Mouse (Mus musculus) lung, adult 2 months (tissue): ENCODE results near the gene Disp1. TPM values are rescaled to one million over a fixed set of nuclear protein-coding genes. Genes with fewer than 3 reads are reported as not detected.

Experiments
- DNase-seq: peaks from one replicate; pipeline ENCODE4 v3.0.0; 2022
- H3K4me1 ChIP-seq: fragments of 200-500 bp; 2 replicates; pipeline ENCODE4 v1.6.1; 2011; ENCODE audit warnings: low read length; ENCODE audit not compliant: control insufficient read depth, insufficient read depth
- H3K4me3 ChIP-seq: fragments of 200-500 bp; replicated peaks from 2 replicates; pipeline ENCODE3; 2011; ENCODE audit warnings: low read depth, mild to moderate bottlenecking, control low read depth, low read length; ENCODE audit errors: extremely low read depth
- CTCF ChIP-seq: fragments of 200-500 bp; IDR thresholded peaks from 2 replicates; pipeline ENCODE4 v1.5.1; 2011; ENCODE audit warnings: mild to moderate bottlenecking, low read length, control low read depth; ENCODE audit not compliant: insufficient read depth
- POLR2A ChIP-seq: fragments of 200-500 bp; IDR thresholded peaks from 2 replicates; pipeline ENCODE4 v1.6.1; 2011; ENCODE audit warnings: low read depth, mild to moderate bottlenecking, control low read depth, low read length, borderline replicate concordance; ENCODE audit errors: extremely low read depth
- WGBS: fragments of 180-500 bp; shearing (Covaris S2); methylation state at CpG from one replicate; pipeline ENCODE4 v1.1.7; 2018; 5-methylcytosine and 5-hydroxymethylcytosine counted together
- polyA plus RNA-seq: library from polyadenylated mRNA; depleted of rRNA; stranded (reverse); fragments of >200 nt; gene quantifications from 2 replicates; pipeline ENCODE4 v1.2.3, GENCODE M21; 2012

The Disp1 gene
- polyA plus RNA-seq, 1 experiment: 9.7 TPM

DNA sequence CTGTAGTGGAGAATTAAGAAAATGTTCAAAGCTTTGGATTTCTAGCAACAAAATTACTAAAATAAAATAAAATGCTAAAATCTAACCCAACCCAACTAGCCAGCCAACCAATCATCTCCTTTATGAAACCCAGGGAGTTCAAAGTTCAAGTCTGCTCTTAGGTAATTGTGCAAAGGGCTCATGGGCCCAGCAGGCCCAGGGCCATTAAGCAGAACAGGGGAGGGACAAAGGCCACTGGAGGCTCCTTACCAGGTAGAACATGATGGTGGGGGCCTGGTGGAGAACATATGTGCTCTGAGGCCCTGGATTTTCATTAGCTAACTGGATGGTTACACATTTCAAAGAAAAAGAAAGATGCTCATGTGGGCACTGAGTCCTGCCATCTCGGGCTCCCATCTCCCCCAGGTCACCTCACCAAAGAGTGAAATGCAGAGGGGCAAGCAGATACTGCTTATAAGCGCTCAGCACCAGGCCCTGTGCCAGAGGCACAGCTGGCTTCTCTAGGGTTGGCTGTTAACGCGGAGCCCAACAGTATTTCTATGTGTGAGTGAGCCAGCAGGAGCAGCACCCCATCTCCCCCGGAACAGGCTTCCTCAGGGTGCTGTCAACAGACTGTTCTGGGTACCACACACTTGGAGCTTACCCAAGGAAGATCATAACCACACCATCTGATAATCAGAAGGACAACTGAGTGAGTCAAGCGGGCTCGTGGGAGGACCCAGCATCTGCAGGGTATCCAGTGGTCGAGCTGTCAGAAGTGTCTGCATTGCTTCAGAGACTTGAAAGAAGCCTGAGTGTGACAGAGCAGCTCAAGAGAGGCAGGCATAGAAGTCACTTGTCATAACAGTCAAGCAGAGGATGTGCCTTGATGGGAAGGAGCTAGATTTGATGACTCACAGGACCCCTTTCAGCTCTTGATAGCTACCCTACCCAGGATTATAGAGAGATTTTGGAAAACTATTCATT, 137.0 kb downstream of the Disp1 start:
- no peak for TF ChIP-seq CTCF
- TF ChIP-seq POLR2A: no peak
- DNase-seq: no peak
- WGBS: 76% methylated on average over 8 of the region's 8 CpGs
- Histone ChIP-seq H3K4me3 (no peak overlapping the region), H3K4me1 (no peaks in the 10 kb centered on the region)

DNA sequence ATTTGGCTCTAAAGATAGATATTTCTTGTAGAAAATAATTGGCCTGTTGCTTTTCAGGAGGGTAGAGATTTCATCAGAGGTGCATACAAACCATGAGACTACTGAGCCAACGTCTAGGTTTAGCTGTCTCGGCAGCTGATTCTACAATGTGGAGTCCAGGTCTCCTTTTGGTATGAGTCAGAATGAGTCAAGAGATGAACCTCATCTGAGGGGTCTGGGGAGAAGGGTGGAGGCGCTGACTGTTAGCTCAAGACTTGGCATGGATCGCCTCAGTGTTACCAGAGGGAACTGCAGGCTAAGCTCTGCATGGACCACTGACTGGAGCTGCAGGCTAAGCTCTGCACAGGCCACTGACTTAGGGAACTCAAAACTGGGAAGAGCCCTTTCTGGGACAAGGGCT, 138.9 kb downstream of the Disp1 start:
- WGBS: 77% methylated on average over 4 of the region's 4 CpGs
- Histone ChIP-seq H3K4me1 (no peaks in the 10 kb centered on the region), H3K4me3 (no peak overlapping the region)
- TF ChIP-seq CTCF (no peak), POLR2A (no peak)
- no peak for DNase-seq

DNA sequence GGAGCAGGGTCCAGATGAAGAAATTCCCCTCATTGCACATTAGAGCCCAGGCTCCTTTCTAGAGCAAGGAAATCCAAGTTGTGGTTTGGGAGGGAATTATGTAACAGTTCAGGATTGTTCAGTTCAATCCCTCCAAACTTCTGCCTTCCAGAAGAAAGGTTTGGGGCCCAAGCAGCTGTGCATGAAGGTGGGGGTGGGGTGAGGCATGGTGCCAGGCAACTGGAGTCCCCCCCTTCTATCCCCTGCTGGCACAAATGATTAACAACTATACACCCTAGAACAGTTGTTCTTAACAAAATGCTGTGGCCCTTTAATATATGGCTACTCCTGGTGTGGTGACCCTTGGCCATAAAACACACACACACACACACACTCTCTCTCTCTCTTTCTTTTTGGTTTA, 140.2 kb downstream of the Disp1 start:
- no peak for TF ChIP-seq POLR2A
- no peak for TF ChIP-seq CTCF
- no peak for DNase-seq
- Histone ChIP-seq H3K4me1 (no peaks in the 10 kb centered on the region), H3K4me3 (no peak overlapping the region)

DNA sequence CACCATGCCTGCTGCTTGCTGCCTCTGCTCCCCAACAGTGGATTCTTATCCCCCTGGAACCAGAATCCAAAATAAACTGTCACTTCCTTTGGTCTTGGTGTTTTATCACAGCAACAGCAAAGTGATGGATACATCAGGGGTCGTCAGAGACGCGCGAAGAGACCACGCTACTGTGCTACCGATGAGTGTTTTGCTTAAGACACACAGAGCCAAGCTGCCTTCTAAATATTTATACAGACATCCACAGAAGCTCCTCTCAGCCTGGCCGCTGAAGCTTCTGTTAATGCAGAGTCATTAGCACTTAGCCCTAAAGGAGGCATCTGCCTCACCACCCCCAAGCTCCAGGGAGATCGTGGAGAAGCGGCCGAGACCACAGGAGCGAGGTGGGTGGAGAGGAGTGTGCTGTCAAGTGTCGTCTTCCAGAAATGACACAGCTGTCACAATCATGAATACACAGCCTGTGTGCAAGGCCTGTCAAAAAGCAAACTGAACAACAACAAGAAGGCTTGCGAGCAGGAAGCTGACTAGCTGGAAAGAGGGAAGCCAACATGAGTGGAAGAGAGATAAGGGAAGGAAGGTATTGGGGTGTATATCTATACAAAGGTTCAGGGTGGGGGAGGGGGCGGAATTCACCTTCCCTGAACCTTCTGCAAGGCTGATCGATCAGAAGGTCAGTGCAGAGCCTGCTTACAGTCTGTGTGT, 146.1 kb downstream of the Disp1 start:
- Histone ChIP-seq H3K4me3 (no peak overlapping the region), H3K4me1 (no peaks in the 10 kb centered on the region)
- TF ChIP-seq POLR2A: no peak
- no peak for TF ChIP-seq CTCF
- no peak for DNase-seq
- WGBS: 40% methylated on average over 15 of the region's 15 CpGs

DNA sequence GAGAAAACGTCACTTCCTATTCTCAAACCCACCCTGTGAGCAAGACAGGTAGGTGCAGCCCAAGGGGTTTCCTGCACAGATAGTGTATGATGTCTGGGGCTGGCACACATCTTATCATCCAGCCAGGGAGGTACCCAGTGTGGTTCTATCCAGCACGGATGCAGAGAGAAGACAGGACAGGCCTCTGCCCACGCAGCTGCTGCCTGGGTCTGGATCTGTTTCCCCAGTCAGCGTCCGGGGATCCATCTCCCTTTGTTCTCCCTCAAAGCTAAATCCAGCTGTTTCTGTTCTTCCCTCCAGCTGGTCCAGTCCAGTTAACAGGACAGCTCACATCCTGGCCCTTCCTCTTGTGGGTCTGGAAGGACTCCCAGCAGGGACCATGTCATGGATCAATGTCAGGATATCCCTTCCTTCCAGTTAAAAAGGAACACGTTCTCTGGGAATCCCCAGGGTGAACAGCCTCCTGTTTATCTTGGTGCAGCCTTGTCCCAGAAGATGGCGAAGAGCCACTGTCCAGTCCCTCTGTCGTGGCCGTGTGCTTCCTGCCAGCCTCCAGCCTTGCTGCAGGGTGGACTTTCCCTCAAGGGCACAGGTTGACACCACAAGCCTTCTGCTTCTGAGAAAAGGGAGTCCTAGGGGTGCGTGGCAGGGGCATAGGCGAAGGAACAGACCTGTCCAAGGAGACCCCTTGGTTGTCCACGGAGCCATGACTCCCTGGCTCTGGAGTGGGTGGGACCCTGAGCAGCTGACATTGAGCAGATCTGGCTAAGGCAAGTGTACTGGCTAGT, 148.9 kb downstream of the Disp1 start:
- WGBS: 44% methylated on average over 12 of the region's 12 CpGs
- no peak for TF ChIP-seq POLR2A
- TF ChIP-seq CTCF: no peak
- DNase-seq: no peak

DNA sequence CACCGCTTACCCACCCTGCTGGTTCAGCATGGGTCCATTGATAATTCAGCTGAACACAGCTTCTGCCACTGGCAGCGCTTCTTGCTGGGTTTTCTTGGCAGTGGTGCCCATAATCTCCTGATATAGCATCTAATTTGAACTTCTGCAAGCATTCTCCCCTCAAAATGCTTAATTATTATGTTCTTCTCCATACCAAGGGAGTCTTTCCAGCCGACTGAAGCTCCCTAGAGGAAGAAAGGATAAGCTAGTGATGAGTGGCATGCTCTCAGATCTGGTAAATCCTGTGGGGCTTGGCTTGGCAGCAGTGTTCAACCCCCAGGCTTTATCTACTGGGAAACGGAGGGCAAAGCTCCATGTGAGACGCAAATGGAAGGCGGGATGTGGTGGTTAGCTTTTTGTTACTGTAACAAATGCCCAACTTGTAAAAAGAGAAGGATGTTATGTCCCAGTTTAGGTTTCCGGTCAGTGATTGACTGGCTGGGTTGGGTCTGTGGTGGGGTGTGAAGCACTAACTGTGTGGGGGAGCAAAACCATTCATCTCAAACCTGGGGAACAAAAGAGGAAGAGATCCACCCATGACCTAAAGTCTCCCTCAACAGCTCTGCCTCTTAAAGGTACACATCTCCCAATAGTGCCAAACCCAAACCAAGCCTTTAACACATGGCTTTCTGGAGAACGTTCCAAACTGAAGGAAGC, 151.2 kb downstream of the Disp1 start:
- DNase-seq: no peak
- H3K4me3 ChIP-seq: no peak overlapping the region
- H3K4me1 ChIP-seq: no peaks in the 10 kb centered on the region
- TF ChIP-seq POLR2A (no peak), CTCF (no peak)
- WGBS: 83% methylated on average over 8 of the region's 8 CpGs

More for the DNA sequence above, 148.9 kb downstream of the Disp1 start:
- Histone ChIP-seq H3K4me1 (no peaks in the 10 kb centered on the region), H3K4me3 (no peak overlapping the region)

DNA sequence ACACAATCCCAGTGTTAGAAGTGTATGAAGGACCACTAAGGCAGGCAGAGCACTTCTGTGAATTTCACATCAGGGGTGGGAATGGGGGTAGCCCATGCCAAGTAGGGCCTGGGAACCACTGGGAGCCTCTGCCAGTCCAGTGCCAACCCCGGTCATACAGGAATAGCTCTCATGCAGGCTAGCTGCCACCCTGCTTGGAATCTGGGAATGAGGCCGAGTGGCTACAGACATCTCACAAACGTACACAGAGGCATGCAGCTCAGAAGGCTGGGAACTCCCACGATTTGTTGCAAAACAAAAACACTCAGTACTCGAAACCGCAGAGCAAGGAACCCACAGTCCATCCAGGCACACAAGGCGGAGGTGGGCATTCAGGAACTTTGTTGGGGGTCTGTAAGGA, 153.5 kb downstream of the Disp1 start:
- no peak overlapping the region for H3K4me3 ChIP-seq
- TF ChIP-seq POLR2A: no peak
- no peak for TF ChIP-seq CTCF
- no peak for DNase-seq
- 73% methylated on average over 7 of the region's 7 CpGs for WGBS
- no peaks in the 10 kb centered on the region for H3K4me1 ChIP-seq

DNA sequence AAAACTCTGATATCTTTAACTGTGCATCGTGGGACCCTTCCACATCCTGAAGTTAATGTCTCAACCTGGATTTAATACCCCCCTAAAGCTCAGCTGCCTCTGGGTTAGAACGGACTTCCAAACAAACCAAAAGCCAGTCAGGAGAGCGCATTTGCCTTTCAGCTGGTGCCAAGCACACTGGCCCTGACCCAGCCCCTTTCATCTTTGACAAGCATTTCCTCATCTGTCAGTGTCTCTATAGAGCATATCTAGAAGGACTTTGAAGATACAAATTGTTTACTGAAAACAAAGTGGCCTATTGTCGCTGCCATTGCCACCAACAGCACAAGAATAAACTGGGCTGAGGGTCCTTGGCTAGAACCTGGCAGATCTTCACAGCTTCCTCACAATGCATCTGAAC, 154.3 kb downstream of the Disp1 start:
- 31% methylated on average over 4 of the region's 4 CpGs for WGBS
- Histone ChIP-seq H3K4me3 (no peak overlapping the region), H3K4me1 (no peaks in the 10 kb centered on the region)
- DNase-seq: no peak
- no peak for TF ChIP-seq POLR2A
- no peak for TF ChIP-seq CTCF

DNA sequence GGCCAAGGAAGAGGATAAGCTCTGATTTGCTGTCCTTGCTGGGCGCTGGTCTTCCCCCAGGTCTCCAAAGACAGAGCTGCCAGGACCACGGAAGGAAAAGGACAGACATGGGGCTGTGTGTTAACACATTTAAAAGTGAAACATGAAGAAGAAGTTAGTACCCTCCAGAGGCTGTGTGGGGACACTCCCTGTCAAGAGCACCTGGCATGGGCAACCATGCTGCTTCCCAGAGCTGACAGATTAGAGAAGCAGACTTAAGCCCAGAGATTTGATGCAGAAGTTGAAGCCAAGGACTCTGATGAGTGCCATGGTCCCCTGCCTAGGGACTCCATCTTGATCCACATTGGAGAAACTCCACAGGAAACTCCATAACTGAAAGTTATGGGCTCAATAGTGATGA, 160.7 kb downstream of the Disp1 start:
- TF ChIP-seq CTCF (no peak), POLR2A (no peak)
- Histone ChIP-seq H3K4me3 (no peak overlapping the region), H3K4me1 (no peaks in the 10 kb centered on the region)
- 74% methylated on average over 2 of the region's 2 CpGs for WGBS
- DNase-seq: no peak
